Mouse (Mus musculus) cerebellum, adult 2 months (tissue): Measurements from ENCODE around the gene Rassf1. TPM values are rescaled to one million over a fixed set of nuclear protein-coding genes. Genes with fewer than 3 reads are reported as not detected.

ENCODE experiments used
- DNase-seq, 2 experiments: peaks; one replicate each; pipeline ENCODE4 v3.0.0; 2021
- H3K27ac ChIP-seq: fragments of 200-500 bp; 2 replicates; pipeline ENCODE4 v1.5.1; 2012; ENCODE audit warnings: low read length, control low read depth, inconsistent platforms; ENCODE audit not compliant: insufficient read depth
- H3K27me3 ChIP-seq: fragments of 200-500 bp; 2 replicates; pipeline ENCODE4 v1.6.1; 2012; ENCODE audit warnings: inconsistent platforms, mild to moderate bottlenecking, low read length, moderate library complexity; ENCODE audit not compliant: control insufficient read depth, insufficient read depth
- H3K4me1 ChIP-seq: fragments of 200-500 bp; 2 replicates; pipeline ENCODE4 v1.6.1; 2011; ENCODE audit warnings: low read length; ENCODE audit not compliant: control insufficient read depth, insufficient read depth
- H3K4me3 ChIP-seq: fragments of 200-500 bp; replicated peaks from 2 replicates; pipeline ENCODE3; 2011; ENCODE audit warnings: mild to moderate bottlenecking, low read depth, low read length, control low read depth; ENCODE audit not compliant: insufficient read depth
- CTCF ChIP-seq: fragments of 200-500 bp; IDR thresholded peaks from 2 replicates; pipeline ENCODE4 v1.5.1; 2011; ENCODE audit warnings: low read depth, mild to moderate bottlenecking, control low read depth, low read length, moderate library complexity, borderline replicate concordance; ENCODE audit not compliant: insufficient read depth
- POLR2A ChIP-seq: fragments of 200-500 bp; IDR thresholded peaks from 2 replicates; pipeline ENCODE4 v1.6.1; 2011; ENCODE audit warnings: low read length, control low read depth, borderline replicate concordance; ENCODE audit not compliant: insufficient read depth
- WGBS: fragments of 180-500 bp; shearing (Covaris S2); methylation state at CpG from one replicate; pipeline ENCODE4 v1.1.7; 2018; 5-methylcytosine and 5-hydroxymethylcytosine counted together
- polyA plus RNA-seq: library from polyadenylated mRNA; depleted of rRNA; stranded (reverse); fragments of >200 nt; gene quantifications from 2 replicates; pipeline ENCODE4 v1.2.3, GENCODE M21; 2012

Gene Rassf1
- polyA plus RNA-seq, 1 experiment = 32.3 TPM

GRCm38 (mm10) chr9:107582509-107583062 lies 31.2 kb downstream of the Rassf1 start:
- WGBS = 88% methylated on average over 7 of the region's 7 CpGs
- Histone ChIP-seq H3K27ac (no peak overlapping the region), H3K4me1 (peaks cover 13% of the 10 kb centered on the region), H3K27me3 (no peaks in the 10 kb centered on the region), H3K4me3 (no peak overlapping the region)
- no peak for TF ChIP-seq POLR2A
- no peak for TF ChIP-seq CTCF
- DNase-seq = no peak

DNA sequence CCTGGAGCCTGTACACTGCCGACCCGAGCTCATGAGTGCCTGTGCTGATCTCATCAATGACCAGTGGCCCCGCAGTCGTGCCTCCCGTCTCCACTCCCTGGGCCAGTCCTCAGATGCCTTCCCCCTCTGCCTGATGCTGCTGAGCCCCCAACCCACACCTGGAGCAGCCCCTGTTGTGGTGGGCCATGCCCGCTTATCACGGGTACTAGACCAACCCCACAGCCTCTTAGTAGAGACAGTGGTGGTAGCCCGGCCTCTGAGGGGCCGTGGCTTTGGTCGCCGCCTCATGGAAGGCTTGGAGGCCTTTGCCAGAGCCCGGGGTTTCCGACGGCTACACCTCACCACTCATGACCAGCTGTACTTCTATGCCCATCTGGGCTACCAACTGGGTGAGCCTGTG lies 31.8 kb downstream of the Rassf1 start:
- Histone ChIP-seq H3K4me1 (peaks cover 13% of the 10 kb centered on the region), H3K27me3 (no peaks in the 10 kb centered on the region), H3K27ac (no peak overlapping the region), H3K4me3 (no peak overlapping the region)
- no peak for DNase-seq
- TF ChIP-seq CTCF = no peak
- no peak for TF ChIP-seq POLR2A
- WGBS = 87% methylated on average over 14 of the region's 14 CpGs

DNA sequence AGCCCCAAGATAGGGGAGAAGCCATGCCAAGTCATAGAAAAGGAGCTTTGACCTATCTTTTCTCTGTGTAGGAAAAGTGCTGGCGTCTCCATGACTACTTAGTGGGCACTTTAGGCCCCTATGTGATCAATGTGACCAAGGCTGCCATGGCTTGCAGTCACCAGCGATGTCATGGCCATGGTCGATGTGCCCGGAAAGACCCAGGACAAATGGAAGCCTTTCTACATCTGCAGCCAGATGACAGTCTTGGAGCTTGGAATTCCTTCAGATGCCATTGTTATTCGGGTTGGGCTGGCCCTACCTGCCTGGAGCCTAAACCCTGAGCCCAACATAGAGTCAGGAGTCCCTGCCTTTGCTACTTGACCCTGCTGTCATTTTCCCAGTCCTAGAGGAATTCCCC lies 35.1 kb downstream of the Rassf1 start:
- 91% methylated on average over 5 of the region's 5 CpGs for WGBS
- Histone ChIP-seq H3K27ac (no peak overlapping the region), H3K27me3 (no peaks in the 10 kb centered on the region), H3K4me1 (0 out of 2 replicates have a peak, but pooled peaks cover 5% of the 10 kb centered on the region), H3K4me3 (no peak overlapping the region)
- no peak for DNase-seq
- TF ChIP-seq CTCF (no peak), POLR2A (no peak)

DNA sequence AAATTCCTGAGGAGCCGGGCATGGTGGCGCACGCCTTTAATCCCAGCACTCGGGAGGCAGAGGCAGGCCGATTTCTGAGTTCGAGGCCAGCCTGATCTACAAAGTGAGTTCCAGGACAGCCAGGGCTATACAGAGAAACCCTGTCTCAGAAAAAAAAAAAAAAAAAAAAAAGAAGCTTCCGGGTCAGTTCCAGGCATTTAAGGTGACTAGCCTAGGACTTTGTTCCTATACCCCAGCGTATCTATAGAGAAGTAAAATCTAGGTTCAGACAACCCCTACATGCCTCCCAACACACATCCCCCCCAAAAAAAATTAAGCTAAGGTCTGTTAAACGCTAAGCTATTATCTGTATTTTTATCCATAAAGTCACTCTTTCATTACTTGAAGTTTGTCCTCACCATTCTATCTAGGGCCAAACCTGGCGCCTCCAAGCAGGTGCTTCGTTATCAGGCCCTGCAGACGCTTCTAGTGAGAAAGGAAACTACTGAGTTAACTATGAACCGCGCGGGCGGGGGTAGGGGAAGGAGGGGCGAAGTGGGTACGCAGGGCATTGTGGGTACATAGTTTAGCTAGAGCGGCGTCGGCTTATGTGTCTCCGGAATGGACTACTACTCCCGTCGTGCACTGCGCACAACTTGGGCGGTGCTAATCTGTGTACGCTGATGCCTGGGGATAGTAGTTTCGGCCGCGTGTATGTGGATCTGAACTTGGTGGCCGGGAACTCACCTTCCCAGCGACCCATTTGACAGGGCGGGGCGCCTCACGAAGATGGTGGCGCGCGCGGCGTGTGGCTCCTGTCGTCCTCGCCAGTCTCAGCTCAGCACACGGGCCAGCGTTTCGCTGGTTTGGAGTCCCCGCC lies 35.8 kb downstream of the Rassf1 start, which contains the start of gene Ifrd2:
TSS of gene Ifrd2 (plus strand) at position 669 of the 859 bp plus-strand sequence.
- no peak within 1 kb of the TSS for H3K27ac ChIP-seq
- DNase-seq = peak; percentile 96 to 99

GRCm38 (mm10) chr9:107587833-107588639 lies 36.7 kb downstream of the Rassf1 start:
- DNase-seq = no peak
- H3K27me3 ChIP-seq = no peaks in the 10 kb centered on the region
- H3K4me3 ChIP-seq = peak overlapping the region; percentile 81
- peaks cover 18% of the 10 kb centered on the region for H3K4me1 ChIP-seq
- TF ChIP-seq POLR2A (no peak; the same call in 1 of the 2 replicates), CTCF (no peak)
- no peak overlapping the region for H3K27ac ChIP-seq
- WGBS = 3% methylated on average over 33 of the region's 33 CpGs

More for the DNA sequence above, 35.8 kb downstream of the Rassf1 start, which contains the start of gene Ifrd2:
- 11% methylated on average over 46 of the region's 46 CpGs for WGBS
- Histone ChIP-seq H3K27me3 (no peaks in the 10 kb centered on the region), H3K4me3 (peak within 1 kb of the TSS; percentile 81), H3K4me1 (peaks cover 9% of the 10 kb centered on the region)
- TF ChIP-seq POLR2A = peak; percentile 49
- TF ChIP-seq CTCF = no peak

- WGBS = 67% methylated on average over 25 of the region's 25 CpGs
- TF ChIP-seq CTCF (no peak), POLR2A (no peak)
- H3K4me3 ChIP-seq = no peak overlapping the region
- H3K27ac ChIP-seq = no peak overlapping the region
- no peak for DNase-seq
- peaks cover 30% of the 10 kb centered on the region for H3K4me1 ChIP-seq
- H3K27me3 ChIP-seq = no peaks in the 10 kb centered on the region
Measured at GRCm38 (mm10) chr9:107590058-107590772, 38.9 kb downstream of the Rassf1 start.

DNA sequence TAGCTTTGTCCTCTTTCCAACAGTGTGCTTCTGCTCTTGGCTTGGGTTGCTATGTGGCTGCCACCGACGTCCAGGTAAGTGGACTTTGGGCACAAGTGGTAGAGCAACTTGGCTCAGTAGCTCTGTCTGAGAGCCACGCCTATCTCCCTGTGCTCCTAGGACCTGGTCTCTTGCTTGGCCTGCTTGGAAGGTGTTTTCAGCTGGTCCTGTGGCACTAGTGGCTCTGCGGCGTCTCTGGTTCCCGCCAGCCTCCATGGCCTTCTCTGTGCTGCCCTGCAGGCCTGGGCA lies 39.4 kb downstream of the Rassf1 start:
- no peak overlapping the region for H3K27ac ChIP-seq
- TF ChIP-seq POLR2A = no peak
- WGBS = 92% methylated on average over 6 of the region's 6 CpGs
- no peak overlapping the region for H3K4me3 ChIP-seq
- no peak for DNase-seq
- H3K4me1 ChIP-seq = peaks cover 30% of the 10 kb centered on the region
- H3K27me3 ChIP-seq = no peaks in the 10 kb centered on the region
